Mouse (Mus musculus) urinary bladder, postnatal 4 days (tissue): ENCODE data around the gene Selenon.
A peak's percentile ranks its signal among the peaks of the same experiment; 100 is the strongest.

Experiments
- DNase-seq, 2 experiments: peaks; one replicate each; pipeline ENCODE4 v3.0.0; 2021 to 2022; ENCODE audit warnings: low spot score in 2 of 2

The Selenon gene

DNA sequence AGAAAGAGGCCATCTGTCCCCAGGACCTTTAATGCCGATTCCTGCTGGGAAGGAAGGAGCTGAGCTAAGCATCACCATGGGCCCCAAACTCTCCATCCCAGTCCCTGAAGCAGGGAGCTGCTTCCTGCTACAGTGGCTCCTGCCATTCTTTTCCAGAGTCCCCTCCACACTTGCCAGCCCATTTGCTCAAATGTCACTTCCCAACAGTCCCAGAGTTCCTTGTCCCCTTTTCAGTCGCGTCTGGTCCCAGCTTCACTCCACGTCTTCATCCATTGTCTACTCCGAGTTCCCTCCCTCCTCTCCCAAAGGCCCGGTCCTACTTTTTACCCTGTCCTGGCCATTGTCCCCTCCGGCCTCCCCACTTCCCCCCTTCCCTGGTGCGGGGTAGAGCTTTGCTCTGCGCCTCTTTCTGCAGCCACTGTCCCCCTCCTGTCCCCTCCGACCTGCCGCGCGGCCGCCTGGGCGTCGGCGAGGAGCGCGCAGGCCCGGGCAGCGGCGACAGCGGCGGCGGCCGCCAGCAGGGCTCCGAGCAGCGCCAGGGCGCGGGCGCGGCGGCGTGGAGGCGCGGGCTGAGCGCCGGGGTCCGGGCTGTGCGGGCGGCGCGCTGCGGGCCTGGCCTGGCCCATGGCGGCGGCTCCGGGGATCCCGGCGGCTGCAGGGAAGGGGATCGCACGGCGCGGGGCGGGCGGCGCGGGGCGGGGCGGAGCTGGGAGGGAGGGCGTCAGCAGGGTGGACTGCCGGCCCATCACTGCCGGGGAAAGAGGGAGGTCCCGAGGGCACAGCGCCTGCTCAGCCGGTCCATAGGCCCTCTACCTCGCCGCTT, at the start of gene Selenon:
TSS of gene Selenon (minus strand) at position 673 of the 823 bp plus-strand sequence.
- DNase-seq, result peak; percentile 69 to 70

DNA sequence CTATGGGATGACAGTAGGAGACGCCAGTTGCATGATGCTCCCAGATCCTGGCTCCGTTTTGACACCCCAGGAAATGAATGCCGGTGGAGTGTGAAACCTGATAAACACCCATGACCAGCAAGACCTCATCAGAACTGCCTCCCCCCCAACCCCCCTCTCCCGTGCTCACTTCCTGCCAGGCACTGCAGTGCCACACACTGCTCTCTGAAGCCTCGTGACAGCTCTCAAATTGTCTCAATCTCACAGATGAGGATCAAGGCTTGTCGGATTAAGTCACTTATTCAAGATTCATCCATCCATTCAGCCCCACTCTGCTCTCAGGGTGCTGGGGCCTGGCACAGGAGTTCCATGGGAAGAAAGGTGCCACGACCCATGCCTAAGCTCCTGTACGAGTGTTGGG, 49.4 kb upstream of the Selenon start:
- no peak for DNase-seq

DNA sequence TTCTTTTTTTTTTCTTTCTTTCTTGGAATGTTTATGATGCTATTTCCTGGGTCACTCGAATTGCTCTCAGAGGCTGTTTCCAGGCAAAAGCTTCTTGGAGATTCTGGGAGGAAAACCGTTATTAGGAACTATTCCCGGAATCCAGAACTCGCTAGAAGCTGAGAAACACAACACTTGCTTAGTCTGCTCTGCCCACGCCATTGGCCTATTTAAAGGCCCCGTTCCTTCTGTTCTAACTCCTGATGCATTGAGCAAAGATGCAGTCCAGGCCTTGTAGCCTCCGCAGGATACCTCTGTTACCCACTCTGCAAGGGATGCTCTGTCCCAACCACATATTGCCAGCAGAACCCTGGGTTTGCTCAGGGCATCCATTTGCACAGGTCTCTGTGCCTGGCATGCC, 48.8 kb upstream of the Selenon start:
- no peak for DNase-seq

DNA sequence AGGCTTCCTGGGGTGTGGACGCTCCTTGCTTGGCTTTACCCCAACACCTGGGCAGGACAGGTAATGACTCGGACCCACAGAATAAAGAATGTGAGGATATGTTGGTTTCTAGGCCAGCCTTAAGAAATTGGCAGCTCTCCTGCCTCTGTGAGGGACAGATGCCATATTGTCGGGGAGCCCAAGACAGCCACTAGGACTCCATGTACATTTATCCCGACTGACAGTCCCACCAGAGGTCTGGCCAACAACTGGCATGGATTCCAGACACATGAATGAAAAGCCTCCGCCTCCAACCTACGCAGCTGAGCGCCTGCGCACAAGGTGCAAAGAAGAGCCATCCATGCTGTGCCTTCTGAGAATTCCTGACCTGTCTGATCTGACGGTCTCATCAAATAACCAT, 48.1 kb upstream of the Selenon start:
- DNase-seq, result no peak

DNA sequence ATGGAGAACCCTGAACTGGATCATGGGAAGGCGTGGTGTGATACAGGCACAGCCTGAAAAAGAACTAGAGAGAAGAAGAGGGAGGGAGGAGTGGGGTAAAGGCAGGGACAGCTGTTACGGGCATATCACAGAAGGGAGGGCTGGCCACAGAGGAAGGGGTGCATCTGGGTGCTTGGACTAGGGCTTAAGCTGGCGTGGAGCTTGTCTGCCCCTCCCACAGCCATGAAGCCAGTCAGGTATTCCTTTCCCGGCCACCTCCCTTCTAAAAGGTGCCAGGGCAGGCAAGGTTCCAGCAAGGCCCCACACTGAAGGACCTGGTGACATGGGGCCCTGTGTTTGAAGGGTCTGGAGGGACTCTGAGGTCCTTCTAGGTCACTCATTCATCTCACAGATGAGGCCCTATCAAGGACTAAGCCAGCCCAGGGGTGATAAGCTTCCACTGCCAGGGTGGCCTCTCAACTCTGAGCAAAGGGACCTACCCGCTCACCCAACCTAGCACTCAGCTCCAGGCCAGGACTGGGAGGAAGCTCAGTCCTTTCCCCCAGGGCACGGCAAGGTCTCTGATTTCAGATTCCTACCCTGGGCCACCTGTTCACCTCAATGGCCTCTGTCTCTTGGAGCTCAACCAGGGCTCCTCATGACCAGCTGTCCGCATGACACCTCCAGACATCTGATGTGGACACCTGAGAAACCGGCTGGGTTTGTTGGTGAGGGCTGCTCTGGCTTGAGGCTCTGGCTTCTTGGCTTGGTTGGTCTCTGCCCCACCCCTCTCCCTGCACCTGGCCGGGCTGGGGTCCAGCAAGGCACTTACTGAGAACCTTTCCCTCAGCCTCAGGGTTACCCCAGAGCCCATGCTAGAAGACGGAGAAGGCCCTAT, 45.1 kb upstream of the Selenon start:
- DNase-seq, result no peak

DNA sequence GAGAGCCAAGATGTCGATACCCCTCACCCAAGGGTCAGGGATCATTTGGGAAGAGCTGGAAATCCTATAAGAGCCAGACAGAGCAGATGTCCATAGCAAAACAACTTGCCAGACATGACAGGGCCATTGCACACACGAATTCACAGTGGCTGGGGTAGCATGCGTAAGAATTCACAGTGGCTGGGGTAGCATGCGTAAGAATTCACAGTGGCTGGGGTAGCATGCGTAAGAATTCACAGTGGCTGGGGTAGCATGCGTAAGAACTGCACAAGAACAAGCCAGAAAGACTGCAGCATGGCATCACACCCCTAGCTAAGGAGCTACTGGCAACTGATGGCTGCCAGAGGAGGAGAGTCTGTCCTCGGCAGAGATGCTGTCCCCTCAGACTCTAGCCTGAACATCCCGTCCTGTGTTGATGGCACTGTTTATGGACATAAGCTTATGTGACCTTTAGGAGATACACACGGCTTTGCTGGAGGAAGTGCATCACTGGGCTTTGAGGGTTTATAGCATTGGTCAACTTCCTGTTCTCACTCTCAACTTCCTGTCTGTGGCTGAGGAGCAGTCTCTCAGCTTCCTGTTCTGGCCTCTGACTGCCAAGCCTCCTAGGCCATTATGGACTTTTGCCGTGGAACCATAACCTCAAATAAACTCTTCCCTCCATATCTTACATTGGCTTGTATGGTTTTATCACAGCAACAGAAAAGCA, 42.9 kb upstream of the Selenon start:
- DNase-seq, result no peak

DNA sequence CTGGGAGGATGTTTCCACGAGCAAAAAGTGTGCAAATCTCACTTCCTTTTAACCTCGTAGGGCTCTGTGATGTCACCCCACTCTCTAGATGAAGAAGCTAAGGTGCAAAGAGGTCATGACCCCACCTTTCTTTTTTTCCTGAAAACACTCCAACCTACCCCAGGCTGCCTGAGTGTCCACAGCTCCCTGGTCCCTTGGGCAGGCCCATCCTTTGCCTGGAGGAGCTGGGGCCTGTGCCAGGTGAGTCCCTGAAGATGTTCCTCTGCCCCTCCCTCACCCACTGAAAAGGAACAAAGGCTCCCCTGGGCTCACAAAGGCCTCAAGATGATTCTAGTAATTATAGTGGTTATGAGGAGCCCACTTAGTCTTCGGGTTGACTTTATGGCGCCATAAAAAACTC, 40.5 kb upstream of the Selenon start:
- DNase-seq, result no peak

DNA sequence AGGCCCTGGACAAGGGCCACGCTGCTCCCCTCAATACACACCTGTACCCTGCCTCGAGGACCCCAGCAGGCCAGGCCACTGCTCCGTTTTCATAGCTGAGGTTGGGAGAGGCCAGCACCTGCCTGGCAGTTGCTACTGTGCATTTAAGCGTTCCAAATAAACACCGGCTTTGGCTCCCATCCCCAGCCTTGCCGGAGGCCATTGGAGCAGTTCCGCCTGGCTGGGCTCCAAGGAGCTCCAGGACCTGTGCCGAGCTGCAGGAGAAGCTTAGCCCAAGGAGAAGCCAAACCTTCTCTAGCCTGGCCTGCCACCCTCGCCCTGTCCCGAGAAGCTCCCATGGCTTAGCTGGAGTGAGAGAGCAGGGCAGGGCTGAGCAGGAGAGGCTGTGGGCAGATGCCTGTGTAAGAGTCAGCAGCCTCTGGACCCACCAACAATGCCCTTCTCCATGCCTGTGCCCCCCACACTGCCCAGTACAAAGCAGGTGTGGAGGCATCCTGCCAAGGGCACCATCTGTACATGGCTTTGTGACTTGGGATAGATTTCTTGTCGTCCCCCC, 39.6 kb upstream of the Selenon start:
- DNase-seq, result peak; percentile 54 to 72

DNA sequence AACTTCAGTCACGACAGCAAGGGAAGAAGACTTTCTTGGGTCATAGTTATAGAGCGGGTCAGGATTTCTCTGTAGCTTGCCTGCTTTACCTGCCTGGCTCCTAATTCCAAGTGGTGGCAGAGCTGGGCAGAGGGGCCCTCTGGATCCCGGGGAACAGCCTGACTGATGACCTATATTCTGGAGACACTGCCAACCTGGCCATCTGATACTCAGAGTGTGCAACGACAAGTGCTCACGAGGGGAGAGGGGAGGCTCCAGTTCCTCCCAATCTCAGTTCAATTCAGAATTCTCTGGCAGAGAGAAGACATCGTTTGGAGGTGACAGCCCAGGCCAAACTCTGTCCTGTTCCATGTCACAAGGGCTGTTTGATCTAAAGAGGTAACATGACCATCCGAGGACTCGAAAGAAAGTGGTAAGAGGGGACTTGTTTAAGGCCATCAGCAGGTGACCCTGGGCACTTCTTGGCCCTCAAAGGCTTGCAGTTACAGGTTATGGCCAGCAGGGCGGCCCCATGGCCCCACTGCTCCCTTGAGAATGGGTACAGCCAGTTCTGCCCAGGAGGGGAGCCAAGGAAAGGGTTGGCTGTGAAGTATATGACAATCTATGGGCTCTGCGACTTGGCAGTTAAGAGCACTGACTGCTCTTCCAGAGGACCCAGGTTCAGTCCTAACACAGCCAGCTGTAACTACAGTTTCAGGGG, 38.4 kb upstream of the Selenon start:
- DNase-seq, result no peak

DNA sequence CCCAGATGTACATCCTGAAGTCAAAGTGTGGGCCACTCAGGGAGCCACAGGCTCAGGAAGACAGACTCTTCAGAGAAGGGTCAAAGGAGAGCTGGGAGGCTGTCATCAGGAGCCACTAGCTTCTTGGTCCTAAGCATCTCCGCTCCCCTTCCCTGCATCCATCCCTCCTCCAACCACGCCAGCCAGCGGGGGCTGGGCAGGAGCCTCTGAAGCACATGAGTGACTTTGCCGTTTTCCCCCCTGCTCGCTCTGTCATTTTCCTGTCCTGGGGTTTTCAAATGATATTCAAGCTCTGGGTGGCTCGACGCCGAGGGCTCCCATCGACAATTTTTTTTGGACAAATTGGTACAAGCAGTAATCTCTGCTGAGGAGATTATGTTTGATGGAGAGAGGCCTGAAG, 37.8 kb upstream of the Selenon start:
- DNase-seq, result no peak

DNA sequence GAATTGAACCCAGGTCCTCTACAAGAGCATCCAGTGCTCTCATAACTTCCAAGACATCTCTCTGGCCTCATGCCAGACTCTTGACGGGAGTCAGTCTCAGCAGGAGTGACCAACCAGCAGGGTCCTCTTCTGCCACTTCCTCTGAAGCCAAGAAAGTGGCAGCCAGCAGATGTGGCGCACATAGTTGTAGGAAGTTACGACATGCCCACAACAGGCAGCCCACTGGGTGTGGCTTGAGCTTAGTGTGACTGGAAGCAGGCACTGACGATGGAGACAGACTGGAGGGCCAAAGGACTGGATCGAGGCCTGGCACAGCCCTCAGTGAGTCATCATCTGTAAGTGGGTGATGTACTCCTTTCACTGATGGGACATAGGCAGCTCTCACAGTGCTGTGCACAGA, 37.0 kb upstream of the Selenon start:
- no peak for DNase-seq

DNA sequence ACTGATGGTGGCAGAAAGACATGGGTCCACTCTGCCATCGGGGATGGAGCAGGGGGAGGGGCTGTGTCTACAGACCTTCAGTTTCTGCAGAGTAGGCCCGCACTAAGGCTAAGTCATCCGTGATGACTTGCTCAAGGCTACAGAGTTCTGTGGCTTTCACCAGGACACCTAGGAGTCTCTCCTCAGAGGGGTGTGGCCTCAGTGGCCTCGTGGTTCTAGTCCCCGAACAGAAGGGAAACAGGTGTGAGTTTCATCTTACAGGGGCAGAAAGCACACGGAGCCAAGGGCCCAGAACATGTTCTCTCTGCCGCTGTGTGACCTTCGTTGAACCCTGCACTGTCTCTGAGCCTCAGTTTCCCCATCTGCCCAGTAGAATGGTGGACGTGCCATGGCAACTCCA, 36.3 kb upstream of the Selenon start:
- no peak for DNase-seq

DNA sequence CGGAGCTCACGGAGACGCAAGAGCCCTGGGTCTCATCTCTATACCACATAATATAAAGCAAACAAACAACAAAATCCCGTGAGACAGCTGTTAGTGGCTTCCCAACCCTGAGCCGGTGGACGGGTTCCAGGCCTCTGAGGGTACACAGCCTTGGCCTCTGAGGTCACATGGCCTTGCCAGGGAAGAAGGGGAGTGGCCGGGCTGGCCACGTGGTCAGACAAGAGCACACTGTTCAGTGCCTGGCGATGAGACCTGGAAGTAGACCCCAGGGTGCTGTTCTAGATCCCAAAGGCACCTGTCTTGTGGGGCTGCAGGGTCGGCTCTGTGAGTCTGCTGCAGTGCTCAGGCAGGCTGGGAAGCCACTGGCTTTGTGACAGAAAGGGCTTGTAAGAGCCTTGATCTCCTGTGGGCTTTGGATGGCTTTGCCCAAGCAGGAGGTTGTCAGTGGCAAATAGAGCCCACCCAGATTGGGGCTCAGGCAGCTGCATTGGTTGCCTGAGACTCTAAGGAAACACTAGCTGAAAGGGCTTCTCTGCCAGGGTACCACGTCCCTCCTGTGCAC, 35.8 kb upstream of the Selenon start:
- DNase-seq, result no peak

DNA sequence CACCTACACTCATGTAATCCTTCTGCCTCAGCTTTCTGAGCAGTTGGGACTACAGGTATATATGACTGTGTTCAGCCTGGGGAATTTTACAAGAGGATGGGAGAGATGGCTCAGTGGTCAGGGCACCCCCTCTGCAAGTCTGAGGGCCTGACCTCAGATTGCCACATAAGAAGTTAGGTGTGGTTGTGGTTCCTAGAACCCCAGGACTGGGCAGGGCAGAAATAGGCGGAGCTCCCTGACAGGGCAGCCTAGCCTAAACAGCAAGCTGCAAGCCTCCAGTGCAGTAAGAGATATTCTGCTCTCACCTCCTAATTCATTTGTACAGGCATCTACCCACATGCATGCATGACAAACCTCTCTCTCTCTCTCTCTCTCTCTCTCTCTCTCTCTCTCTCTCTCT, 34.7 kb upstream of the Selenon start:
- DNase-seq, result no peak

DNA sequence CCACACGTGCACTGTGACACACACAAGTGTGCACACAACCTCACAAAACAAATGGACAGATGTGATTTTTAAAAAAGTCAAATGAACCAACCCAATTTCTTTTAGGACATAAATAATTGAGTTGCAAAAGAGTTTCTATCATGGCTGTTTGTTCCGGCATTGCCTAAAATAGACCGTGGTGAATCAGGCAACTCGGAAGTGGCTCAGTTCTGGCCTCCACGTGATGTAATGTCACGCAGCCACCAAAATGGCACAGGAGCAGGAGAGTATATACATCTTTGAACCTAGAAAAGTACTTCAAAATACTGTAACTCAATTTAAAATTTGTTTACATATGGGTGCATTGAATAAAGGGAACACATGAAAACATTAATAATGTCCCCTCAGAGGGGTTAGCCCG, 34.2 kb upstream of the Selenon start:
- DNase-seq, result no peak

DNA sequence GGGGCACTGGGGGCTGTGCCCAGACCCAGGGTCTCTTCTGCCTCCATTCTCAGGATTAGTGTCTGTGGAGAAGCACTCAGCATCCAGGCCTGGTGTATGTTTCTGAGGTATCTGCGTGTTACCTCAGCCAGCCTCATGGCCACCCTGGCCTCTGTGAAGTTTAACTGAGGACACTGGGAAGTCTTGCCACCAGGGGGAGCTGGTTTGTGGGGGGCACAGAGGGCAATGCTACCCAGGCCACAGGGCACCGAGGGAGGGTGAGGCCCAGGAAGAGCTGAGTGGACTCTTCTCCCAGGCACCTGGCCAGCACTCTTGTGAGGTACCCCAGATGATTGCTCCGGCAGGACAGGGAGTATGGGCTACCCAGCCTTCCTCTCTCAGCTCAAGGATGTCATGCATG, 31.5 kb upstream of the Selenon start:
- DNase-seq, result no peak

DNA sequence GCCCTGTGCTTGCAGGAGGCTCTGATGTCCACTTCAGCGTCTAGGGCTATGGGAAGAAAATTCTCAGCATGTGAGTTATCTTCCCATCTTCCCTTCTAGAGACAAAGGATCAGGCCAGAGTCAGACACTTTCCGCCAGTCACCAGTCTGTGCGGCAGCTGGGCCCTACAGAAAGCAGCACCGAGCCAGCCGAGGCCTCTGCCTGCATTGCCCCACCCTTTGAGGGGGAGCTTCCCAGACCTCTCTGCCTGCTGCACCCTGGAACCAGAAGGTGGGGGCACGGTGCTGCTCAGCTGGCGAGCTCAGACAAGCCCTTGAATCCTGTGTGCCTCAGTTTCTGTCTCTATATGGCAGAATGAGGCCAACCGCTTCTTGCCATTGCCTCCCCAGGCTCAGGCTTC, 29.4 kb upstream of the Selenon start:
- DNase-seq, result no peak

DNA sequence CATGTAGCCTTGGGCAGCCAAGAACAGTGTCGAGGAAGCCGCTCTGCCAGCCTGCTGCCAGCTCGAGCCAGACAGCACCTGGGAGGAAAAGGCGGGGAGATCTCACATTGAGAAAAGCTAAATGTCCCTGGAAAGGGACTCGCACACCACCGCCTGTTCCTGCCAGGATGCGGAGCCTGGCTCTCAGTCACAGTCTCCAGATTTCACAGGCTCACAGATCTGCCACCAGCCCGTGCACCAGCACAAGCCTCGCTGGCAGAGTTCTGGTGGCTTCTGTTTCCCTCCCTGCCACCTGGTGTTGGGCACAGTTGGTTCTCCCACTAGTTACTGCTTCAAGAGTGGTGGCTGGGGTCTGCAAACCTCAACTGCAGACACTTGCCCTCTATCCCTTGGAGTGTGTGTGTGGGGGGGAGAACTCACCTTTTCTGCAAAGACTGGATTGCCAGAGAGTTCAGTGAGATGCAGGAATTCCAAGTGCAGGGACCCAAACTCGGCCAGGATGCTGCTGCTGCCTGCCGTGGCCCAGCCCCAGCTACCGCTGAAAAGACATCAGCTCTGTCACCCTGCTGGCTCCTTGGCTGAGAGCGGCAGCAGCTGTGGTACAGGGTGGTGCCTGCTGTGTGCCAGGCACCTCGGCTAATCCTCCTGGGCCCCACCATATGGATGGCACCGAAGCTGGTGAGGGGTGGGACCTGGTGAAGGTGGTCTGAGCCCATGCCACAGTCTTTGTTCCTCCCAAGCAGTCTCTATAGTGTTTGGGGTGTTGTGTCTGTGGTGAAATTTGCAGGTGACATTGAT, 28.6 kb upstream of the Selenon start:
- DNase-seq, result no peak

DNA sequence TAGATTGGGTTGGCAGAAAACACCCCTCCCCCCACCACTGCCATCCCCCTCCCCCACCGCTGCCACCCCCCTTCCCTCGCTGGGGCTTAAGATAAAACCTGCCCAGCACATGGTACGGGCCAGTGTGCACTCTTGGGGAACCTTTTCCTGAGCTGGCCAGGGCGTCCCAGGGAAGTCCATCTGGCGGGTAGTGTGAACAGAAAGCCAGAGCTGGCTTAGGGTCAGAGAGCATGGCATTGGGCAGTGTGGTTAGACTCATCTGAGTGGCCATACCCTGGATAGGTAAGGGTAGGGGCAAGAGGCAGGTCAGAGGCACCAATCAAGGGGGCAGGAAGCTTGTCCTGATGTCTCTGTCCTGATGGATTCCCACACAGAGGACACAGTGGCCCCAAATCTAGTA, 27.7 kb upstream of the Selenon start:
- no peak for DNase-seq

DNA sequence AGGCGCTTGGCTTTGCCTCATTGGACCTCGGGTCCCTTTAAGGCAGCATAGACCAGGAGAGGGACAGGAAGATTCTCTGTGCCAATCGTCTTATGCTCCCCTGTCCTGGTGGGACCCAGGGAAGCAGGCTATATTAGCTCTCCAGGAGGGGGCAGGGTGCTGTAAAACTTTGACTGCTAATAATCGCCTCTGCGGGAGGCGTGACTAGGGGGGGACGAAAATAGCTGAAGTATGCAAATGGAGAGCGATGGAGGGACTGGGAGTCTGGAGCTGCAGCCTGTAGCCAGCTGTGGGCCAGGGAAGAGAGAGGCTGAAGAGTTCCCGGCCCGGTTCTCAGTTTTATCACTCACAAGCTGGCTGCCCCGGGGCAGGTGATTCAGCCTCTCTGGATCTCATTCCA, 27.2 kb upstream of the Selenon start:
- peak in 1 of 2 experiments; percentile 47 for DNase-seq
